Comparison of ENCODE assay signal across 12 mouse cellular contexts in genomic region chr9:44124317-44124716, GRCm38 (mm10). TPM values are rescaled to one million over a fixed set of nuclear protein-coding genes. Genes with fewer than 3 reads are reported as not detected.
DNase-seq lines count a peak whose midpoint lies in the region; ATAC-seq and TF ChIP-seq lines count a peak whose summit lies in the region.
"Had no signal": no experiment of that assay in that cellular context is flagged by ENCODE, and none has a peak within 500 bp of the region (broad histone marks: within the 10 kb centered on the region; RNA-seq: fewer than 3 reads in every experiment).

No protein-coding gene starts in this region.

- no peaks in the 10 kb centered on the region for H3K36me3 ChIP-seq in hindbrain, postnatal 0 days (ENCODE audit: insufficient read depth, low read length)
- no peaks in the 10 kb centered on the region for H3K36me3 ChIP-seq in hindbrain, embryonic 16.5 days (ENCODE audit: control insufficient read depth, insufficient read depth, low read length)
- no peaks in the 10 kb centered on the region for H3K36me3 ChIP-seq in testis, adult 2 months (ENCODE audit: control insufficient read depth, insufficient read depth, low read length)
- H3K36me3 ChIP-seq: embryonic facial prominence, embryonic 12.5 days; heart, embryonic 15.5 days; lung, embryonic 15.5 days had no signal

- WGBS in hindbrain, postnatal 0 days, result 68% methylated on average over 6 of the region's 6 CpGs
- 73% methylated on average over 6 of the region's 6 CpGs for WGBS in hindbrain, embryonic 16.5 days

- no peak for TF ChIP-seq POLR2A in testis, adult 2 months (IDR thresholded peaks at IDR 0.05; ENCODE audit: control insufficient read depth, low read depth, low read length)

- no peak overlapping the region for H3K27ac ChIP-seq in hindbrain, postnatal 0 days
- no peak overlapping the region for H3K27ac ChIP-seq in hindbrain, embryonic 16.5 days (ENCODE audit: low read depth, low read length)
- H3K27ac ChIP-seq in testis, adult 2 months (ENCODE audit: control insufficient read depth, insufficient read depth, low read depth, low read length), result no peak overlapping the region
- H3K27ac ChIP-seq: embryonic facial prominence, embryonic 12.5 days; heart, embryonic 15.5 days; lung, embryonic 15.5 days had no signal

- DNase-seq in hindbrain, postnatal 0 days (ENCODE audit: low spot score), result no peak
- no peak for DNase-seq in testis, postnatal 14 days (ENCODE audit: low spot score)
- no peak for DNase-seq in thymus, postnatal 0 days (ENCODE audit: low spot score)
- no peak for DNase-seq in ovary, postnatal 10 days (ENCODE audit: low spot score)
- DNase-seq in urinary bladder, adult 18-20 months (ENCODE audit: low spot score in 2 of 2), result no peak

- peaks cover 4% of the 10 kb centered on the region for H3K4me1 ChIP-seq in hindbrain, postnatal 0 days (ENCODE audit: insufficient read depth, low read length)
- H3K4me1 ChIP-seq in hindbrain, embryonic 16.5 days (ENCODE audit: control insufficient read depth, insufficient read depth, low read depth, low read length), result peaks cover 4% of the 10 kb centered on the region; the same call in 1 of the 2 replicates
- H3K4me1 ChIP-seq in testis, adult 2 months (ENCODE audit: control insufficient read depth, insufficient read depth, low read length), result no peaks in the 10 kb centered on the region; the same call in 1 of the 2 replicates

- H3K4me3 ChIP-seq in hindbrain, postnatal 0 days (ENCODE audit: low read length), result no peak overlapping the region
- H3K4me3 ChIP-seq in hindbrain, embryonic 16.5 days (ENCODE audit: low read length), result no peak overlapping the region
- no peak overlapping the region for H3K4me3 ChIP-seq in testis, adult 2 months (ENCODE audit: control insufficient read depth, low read depth, low read length)
- H3K4me3 ChIP-seq: embryonic facial prominence, embryonic 12.5 days; heart, embryonic 15.5 days; lung, embryonic 15.5 days had no signal

- no peak overlapping the region for H3K9ac ChIP-seq in hindbrain, postnatal 0 days (replicated peaks; ENCODE audit: low read length)
- H3K9ac ChIP-seq in hindbrain, embryonic 16.5 days (ENCODE audit: low read depth, low read length), result no peak overlapping the region
- H3K9ac ChIP-seq: embryonic facial prominence, embryonic 12.5 days; heart, embryonic 15.5 days; lung, embryonic 15.5 days had no signal

- TF ChIP-seq CTCF in hindbrain, postnatal 0 days (IDR thresholded peaks at IDR 0.05; ENCODE audit: low read depth), result peak; percentile 65
- TF ChIP-seq CTCF in testis, adult 2 months (IDR thresholded peaks at IDR 0.05; ENCODE audit: control insufficient read depth, insufficient read depth, insufficient replicate concordance, low read depth, low read length), result peak; percentile 41; the same call in 1 of the 2 replicates

- no peak for ATAC-seq in hindbrain, postnatal 0 days
- no peak for ATAC-seq in hindbrain, embryonic 16.5 days
- ATAC-seq in common myeloid progenitor, adult 5-6 weeks (replicated peaks; ENCODE audit: low read depth, poor library complexity, severe bottlenecking), result peak; percentile 57; the same call in 1 of the 2 replicates
- ATAC-seq: intestine, embryonic 16.5 days had no signal

- H3K4me2 ChIP-seq in hindbrain, postnatal 0 days (ENCODE audit: low read depth, low read length), result no peak overlapping the region
- no peak overlapping the region for H3K4me2 ChIP-seq in hindbrain, embryonic 16.5 days (ENCODE audit: low read length)
- H3K4me2 ChIP-seq: embryonic facial prominence, embryonic 12.5 days; heart, embryonic 15.5 days; lung, embryonic 15.5 days had no signal

- no peaks in the 10 kb centered on the region for H3K9me3 ChIP-seq in hindbrain, postnatal 0 days (ENCODE audit: low read length)
- H3K9me3 ChIP-seq in hindbrain, embryonic 16.5 days (ENCODE audit: control insufficient read depth, low read length), result no peaks in the 10 kb centered on the region
- H3K9me3 ChIP-seq: embryonic facial prominence, embryonic 12.5 days; heart, embryonic 15.5 days; lung, embryonic 15.5 days had no signal

- no peaks in the 10 kb centered on the region for H3K27me3 ChIP-seq in hindbrain, postnatal 0 days (ENCODE audit: insufficient read depth, low read length)
- no peaks in the 10 kb centered on the region for H3K27me3 ChIP-seq in hindbrain, embryonic 16.5 days (replicated peaks; ENCODE audit: control insufficient read depth, insufficient read depth, low read length)
- no peaks in the 10 kb centered on the region for H3K27me3 ChIP-seq in testis, adult 2 months (ENCODE audit: control insufficient read depth, insufficient read depth, low read length)
- H3K27me3 ChIP-seq: embryonic facial prominence, embryonic 12.5 days; heart, embryonic 15.5 days; lung, embryonic 15.5 days had no signal

RNA-seq across cellular contexts. Expression of gene Mcam, which starts 10.0 kb away (rescaled TPM):
- total RNA-seq in hindbrain, postnatal 0 days (2014; rRNA removed), result 23.7 and 29.5 TPM in 2 replicates
- 8.0 and 9.0 TPM in 2 replicates for polyA plus RNA-seq in hindbrain, postnatal 0 days (2015; fragmentation: Nextera tagmentation; extraction: Ambion mirVana)
- polyA plus RNA-seq in hindbrain, embryonic 16.5 days (2015; fragmentation: Nextera tagmentation; extraction: Ambion mirVana), result 12.3 and 15.3 TPM in 2 replicates
- 14.1 and 14.3 TPM in 2 replicates for polyA plus RNA-seq in testis, adult 2 months (2012; rRNA removed)
- 0.15 and 2.6 TPM in 2 replicates for total RNA-seq in common myeloid progenitor, adult 5-6 weeks (2017)
- polyA plus RNA-seq in thymus, postnatal 0 days (2015; fragmentation: Nextera tagmentation; extraction: Ambion mirVana), result 6.9 and 7.9 TPM in 2 replicates

RNA-seq across cellular contexts. Expression of gene Rnf26, which starts 11.0 kb away (rescaled TPM):
- total RNA-seq in hindbrain, postnatal 0 days (2014; rRNA removed), result 17.5 and 24.3 TPM in 2 replicates
- polyA plus RNA-seq in hindbrain, postnatal 0 days (2015; fragmentation: Nextera tagmentation; extraction: Ambion mirVana), result 38.0 and 41.1 TPM in 2 replicates
- 33.0 and 37.8 TPM in 2 replicates for polyA plus RNA-seq in hindbrain, embryonic 16.5 days (2015; fragmentation: Nextera tagmentation; extraction: Ambion mirVana)
- 37.5 and 38.3 TPM in 2 replicates for polyA plus RNA-seq in testis, adult 2 months (2012; rRNA removed)
- total RNA-seq in common myeloid progenitor, adult 5-6 weeks (2017), result 19.3 and 21.8 TPM in 2 replicates
- polyA plus RNA-seq in thymus, postnatal 0 days (2015; fragmentation: Nextera tagmentation; extraction: Ambion mirVana), result 52.3 and 53.4 TPM in 2 replicates

RNA-seq across cellular contexts. Expression of gene Gm49380, which starts 11.0 kb away (rescaled TPM):
- not detected in 2 replicates for total RNA-seq in hindbrain, postnatal 0 days (2014; rRNA removed)
- 0.21 TPM in 1 of 2 replicates, not detected in the other for polyA plus RNA-seq in hindbrain, postnatal 0 days (2015; fragmentation: Nextera tagmentation; extraction: Ambion mirVana)
- polyA plus RNA-seq in hindbrain, embryonic 16.5 days (2015; fragmentation: Nextera tagmentation; extraction: Ambion mirVana), result 0.14 and 0.24 TPM in 2 replicates
- polyA plus RNA-seq in testis, adult 2 months (2012; rRNA removed), result 1.2 and 1.6 TPM in 2 replicates
- not detected in 2 replicates for total RNA-seq in common myeloid progenitor, adult 5-6 weeks (2017)
- 0.05 and 0.10 TPM in 2 replicates for polyA plus RNA-seq in thymus, postnatal 0 days (2015; fragmentation: Nextera tagmentation; extraction: Ambion mirVana)

RNA-seq across cellular contexts. Expression of gene C1qtnf5, which starts 17.3 kb away (rescaled TPM):
- total RNA-seq in hindbrain, postnatal 0 days (2014; rRNA removed), result 36.7 and 39.5 TPM in 2 replicates
- polyA plus RNA-seq in hindbrain, postnatal 0 days (2015; fragmentation: Nextera tagmentation; extraction: Ambion mirVana), result 12.3 and 12.8 TPM in 2 replicates
- polyA plus RNA-seq in hindbrain, embryonic 16.5 days (2015; fragmentation: Nextera tagmentation; extraction: Ambion mirVana), result 8.5 and 9.5 TPM in 2 replicates
- polyA plus RNA-seq in testis, adult 2 months (2012; rRNA removed), result 2.0 and 3.1 TPM in 2 replicates
- total RNA-seq in common myeloid progenitor, adult 5-6 weeks (2017), result not detected in 2 replicates
- polyA plus RNA-seq in thymus, postnatal 0 days (2015; fragmentation: Nextera tagmentation; extraction: Ambion mirVana), result 1.2 and 2.0 TPM in 2 replicates

RNA-seq across cellular contexts. Expression of gene Mfrp, which starts 22.8 kb away (rescaled TPM):
- total RNA-seq in hindbrain, postnatal 0 days (2014; rRNA removed), result 2.8 and 4.0 TPM in 2 replicates
- 0.24 and 0.50 TPM in 2 replicates for polyA plus RNA-seq in hindbrain, postnatal 0 days (2015; fragmentation: Nextera tagmentation; extraction: Ambion mirVana)
- polyA plus RNA-seq in hindbrain, embryonic 16.5 days (2015; fragmentation: Nextera tagmentation; extraction: Ambion mirVana), result 0.20 and 0.31 TPM in 2 replicates
- polyA plus RNA-seq in testis, adult 2 months (2012; rRNA removed), result 1.4 and 3.4 TPM in 2 replicates
- not detected in 2 replicates for total RNA-seq in common myeloid progenitor, adult 5-6 weeks (2017)
- not detected in 2 replicates for polyA plus RNA-seq in thymus, postnatal 0 days (2015; fragmentation: Nextera tagmentation; extraction: Ambion mirVana)
- polyA plus RNA-seq: heart, embryonic 15.5 days had no signal
